Mouse (Mus musculus): Measurements from ENCODE around the gene Gm5431. TPM values are rescaled to one million over a fixed set of nuclear protein-coding genes. Genes with fewer than 3 reads are reported as not detected.
"Not testable (repeated sequence)": the region's sequence is repeated elsewhere in the genome, so short reads cannot be mapped to it uniquely, and the experiment has no call there.

Gene Gm5431
- polyA plus RNA-seq, 2 experiments from 2014 or later, result 0.37 to 0.66 TPM

GRCm38 (mm10) chr11:48870781-48871180 is 31.2 kb downstream of the Gm5431 start:
- ATAC-seq, result no peak

GRCm38 (mm10) chr11:48869380-48870110 is 32.5 kb downstream of the Gm5431 start:
- no peak for ATAC-seq

GRCm38 (mm10) chr11:48866481-48866880 is 35.5 kb downstream of the Gm5431 start:
- ATAC-seq, result no peak

GRCm38 (mm10) chr11:48863808-48864207 is 38.2 kb downstream of the Gm5431 start:
- no peak for ATAC-seq

- ATAC-seq, result no peak
Observed at GRCm38 (mm10) chr11:48862784-48863319, 39.2 kb downstream of the Gm5431 start.

- ATAC-seq, result no peak
Observed at GRCm38 (mm10) chr11:48859014-48859413, 43.0 kb downstream of the Gm5431 start.

- ATAC-seq, result peak; percentile 34
Observed at GRCm38 (mm10) chr11:48853474-48854180, 48.4 kb downstream of the Gm5431 start.

GRCm38 (mm10) chr11:48852624-48853473 is 49.2 kb downstream of the Gm5431 start:
- ATAC-seq, result no peak

- no peak for ATAC-seq
Observed at GRCm38 (mm10) chr11:48852190-48852589, 49.8 kb downstream of the Gm5431 start.

GRCm38 (mm10) chr11:48851270-48851995 is 50.6 kb downstream of the Gm5431 start:
- no peak for ATAC-seq

- no peak for ATAC-seq
Observed at GRCm38 (mm10) chr11:48850240-48850639, 51.8 kb downstream of the Gm5431 start.

GRCm38 (mm10) chr11:48846881-48847280 is 55.1 kb downstream of the Gm5431 start:
- no peak for ATAC-seq

- not testable (repeated sequence) for ATAC-seq
Observed at GRCm38 (mm10) chr11:48846362-48846761, 55.7 kb downstream of the Gm5431 start.

GRCm38 (mm10) chr11:48845244-48845815 is 56.7 kb downstream of the Gm5431 start:
- ATAC-seq, result no peak

GRCm38 (mm10) chr11:48844309-48844708 is 57.7 kb downstream of the Gm5431 start:
- no peak for ATAC-seq

GRCm38 (mm10) chr11:48843202-48843601 is 58.8 kb downstream of the Gm5431 start:
- no peak for ATAC-seq

- ATAC-seq, result no peak
Observed at GRCm38 (mm10) chr11:48842378-48842792, 59.6 kb downstream of the Gm5431 start.

- ATAC-seq, result no peak
Observed at GRCm38 (mm10) chr11:48841213-48841612, 60.8 kb downstream of the Gm5431 start.

GRCm38 (mm10) chr11:48840805-48841204 is 61.2 kb downstream of the Gm5431 start:
- no peak for ATAC-seq

- no peak for ATAC-seq
Observed at GRCm38 (mm10) chr11:48838879-48839680, 62.9 kb downstream of the Gm5431 start.
